Mouse (Mus musculus) intestine, postnatal 0 days (tissue): Measurements from ENCODE around the gene Vmn1r188. TPM values are rescaled to one million over a fixed set of nuclear protein-coding genes. Genes with fewer than 3 reads are reported as not detected.
A peak's percentile ranks its signal among the peaks of the same experiment; 100 is the strongest.
"Not testable (repeated sequence)": the region's sequence is repeated elsewhere in the genome, so short reads cannot be mapped to it uniquely, and the experiment has no call there.

Source experiments
- ATAC-seq: fragments of 200-750 bp; cut with Nextera tagmentation; 2 replicates; pipeline ENCODE4 v1.8.0; 2017; ENCODE audit warnings: mild to moderate bottlenecking, moderate TSS enrichment, moderate library complexity
- H3K27ac ChIP-seq: fragments of 300-500 bp; sonication (generic); 2 replicates; pipeline ENCODE4 v1.5.1; 2014; ENCODE audit warnings: mild to moderate bottlenecking, low read depth, low read length, moderate library complexity
- H3K27me3 ChIP-seq: fragments of 300-500 bp; sonication (generic); replicated peaks from 2 replicates; pipeline ENCODE4 v1.6.1; 2014; ENCODE audit warnings: low read length, mixed read lengths; ENCODE audit not compliant: control insufficient read depth, insufficient read depth
- H3K36me3 ChIP-seq: fragments of 300-500 bp; sonication (generic); 2 replicates; pipeline ENCODE4 v1.6.1; 2014; ENCODE audit warnings: mild to moderate bottlenecking, moderate library complexity; ENCODE audit not compliant: control insufficient read depth, insufficient read depth
- H3K4me1 ChIP-seq: fragments of 300-500 bp; sonication (generic); replicated peaks from 2 replicates; pipeline ENCODE4 v1.6.1; 2014; ENCODE audit warnings: antibody characterized with exemption, low read length, mixed read lengths; ENCODE audit not compliant: control insufficient read depth, insufficient read depth
- H3K4me2 ChIP-seq: fragments of 300-500 bp; sonication (generic); replicated peaks from 2 replicates; pipeline ENCODE4 v1.6.1; 2014; ENCODE audit warnings: low read depth, mild to moderate bottlenecking, moderate library complexity
- H3K4me3 ChIP-seq: fragments of 300-500 bp; sonication (generic); 2 replicates; pipeline ENCODE4 v1.5.1; 2014; ENCODE audit warnings: low read depth, low read length
- H3K9ac ChIP-seq: fragments of 300-500 bp; sonication (generic); 2 replicates; pipeline ENCODE4 v1.6.1; 2014; ENCODE audit warnings: mild to moderate bottlenecking, low read depth, low read length
- H3K9me3 ChIP-seq: fragments of 300-500 bp; sonication (generic); 2 replicates; pipeline ENCODE4 v1.6.1; 2016; ENCODE audit warnings: mixed run types; ENCODE audit not compliant: control insufficient read depth
- CTCF ChIP-seq: sonication (generic); IDR thresholded peaks from 2 replicates; pipeline ENCODE4 v1.5.1; 2016; ENCODE audit warnings: low read depth, mild to moderate bottlenecking, control low read depth, antibody characterized with exemption, moderate library complexity
- WGBS: fragments of 180-500 bp; shearing (Covaris S2); extraction: QIAGEN DNeasy Blood & Tissue Kit; methylation state at CpG from one replicate; pipeline ENCODE4 v1.1.7; 2014; 5-methylcytosine and 5-hydroxymethylcytosine counted together
- microRNA-seq: library from miRNA; unstranded; fragments of <30 nt; microRNA quantifications from one replicate; pipeline ENCODE4, GENCODE M21; 2016
- polyA plus RNA-seq: library from polyadenylated mRNA; unstranded; fragments of >200 nt; fragmentation: Nextera tagmentation; extraction: Ambion mirVana; gene quantifications from 2 replicates; pipeline ENCODE4 v1.2.1, GENCODE M21; 2015

Gene Vmn1r188
- polyA plus RNA-seq, 1 experiment from 2014 or later = not detected

DNA sequence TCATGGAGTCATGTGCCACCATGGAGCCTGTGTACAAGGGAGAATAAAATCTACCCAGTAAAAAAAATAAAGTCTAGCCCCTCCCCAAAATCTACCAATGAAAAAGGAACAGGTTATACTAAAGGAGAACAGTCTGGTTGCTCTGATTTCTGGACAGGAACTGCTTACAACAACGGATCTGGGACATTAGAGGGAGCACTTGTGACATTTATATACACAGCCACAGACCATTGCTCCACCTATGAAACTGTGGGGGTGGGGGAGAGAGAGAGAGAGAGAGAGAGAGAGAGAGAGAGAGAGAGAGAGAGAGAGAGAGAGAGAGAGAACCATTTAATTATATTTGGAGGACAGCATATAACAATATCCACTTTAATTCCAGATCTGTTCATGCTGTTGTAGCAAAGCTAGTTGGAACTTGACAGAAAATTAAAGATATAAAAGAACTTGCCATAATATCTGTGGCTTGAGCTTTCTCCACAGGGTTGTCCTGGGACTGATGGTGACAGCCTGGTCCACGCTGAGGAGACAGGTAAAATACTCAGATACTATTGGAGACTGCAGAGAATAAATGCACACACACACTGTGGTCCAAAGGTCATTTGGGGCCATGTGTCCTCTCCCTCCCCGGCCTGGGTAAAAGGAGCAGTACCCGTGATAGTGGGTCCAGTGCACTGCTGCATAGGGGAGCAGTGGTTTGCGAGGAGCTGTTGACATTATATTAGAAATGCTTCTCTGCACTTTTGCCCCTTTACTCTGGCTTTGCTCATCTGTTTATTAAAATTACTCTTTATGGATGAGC lies 52.5 kb downstream of the Vmn1r188 start:
- H3K4me1 ChIP-seq, H3K9me3 ChIP-seq, H3K27ac ChIP-seq, H3K4me3 ChIP-seq, H3K36me3 ChIP-seq, H3K9ac ChIP-seq, H3K27me3 ChIP-seq, H3K4me2 ChIP-seq: not testable (repeated sequence)
- TF ChIP-seq CTCF = peak; percentile 36
- 39% methylated on average over 5 of the region's 5 CpGs for WGBS
- peak; percentile 63 for ATAC-seq

Small RNA genes within 50 kb of the gene (microRNA-seq; reads per million reads assigned to microRNA genes)
- gene Gm26300 (not detected), gene Gm44390 (not detected), gene Gm44486 (not detected)

Other genes with a start within 250 kb of the Vmn1r188 start
- gene Zfp184, start 139.3 kb upstream of the Vmn1r188 start, polyA plus RNA-seq = 1.2 TPM in 2 replicates
- gene Pom121l2, start 103.2 kb upstream of the Vmn1r188 start, polyA plus RNA-seq = not detected in 2 replicates
- gene Prss16, start 74.7 kb upstream of the Vmn1r188 start, polyA plus RNA-seq = 4.0 and 4.1 TPM in 2 replicates
- gene Hist1h2ah, start 48.9 kb upstream of the Vmn1r188 start, polyA plus RNA-seq = 3.4 and 5.3 TPM in 2 replicates
- 0.90 and 1.8 TPM in 2 replicates for gene Hist1h2bk, start 48.6 kb upstream of the Vmn1r188 start, polyA plus RNA-seq
- 9.4 and 9.9 TPM in 2 replicates for gene Hist1h4i, start 43.1 kb upstream of the Vmn1r188 start, polyA plus RNA-seq
- 12.9 and 16.0 TPM in 2 replicates for gene Hist1h2ag, start 41.5 kb upstream of the Vmn1r188 start, polyA plus RNA-seq
- 2.3 and 4.1 TPM in 2 replicates for gene Hist1h2bj, start 41.2 kb upstream of the Vmn1r188 start, polyA plus RNA-seq
- not detected in 2 replicates for gene Vmn1r189, start 21.4 kb downstream of the Vmn1r188 start, polyA plus RNA-seq
- not detected in 2 replicates for gene Vmn1r191, start 99.5 kb downstream of the Vmn1r188 start, polyA plus RNA-seq
- not detected in 2 replicates for gene Vmn1r192, start 106.7 kb downstream of the Vmn1r188 start, polyA plus RNA-seq
- not detected in 2 replicates for gene Vmn1r193, start 138.7 kb downstream of the Vmn1r188 start, polyA plus RNA-seq
- gene Vmn1r194, start 159.8 kb downstream of the Vmn1r188 start, polyA plus RNA-seq = not detected in 2 replicates
- not detected in 2 replicates for gene Vmn1r195, start 186.1 kb downstream of the Vmn1r188 start, polyA plus RNA-seq
- gene Vmn1r196, start 205.5 kb downstream of the Vmn1r188 start, polyA plus RNA-seq = not detected in 2 replicates
- not detected in 2 replicates for gene Vmn1r197, start 240.1 kb downstream of the Vmn1r188 start, polyA plus RNA-seq